Mouse (Mus musculus) granulocyte monocyte progenitor cell, adult 5-6 weeks (primary cell): ENCODE measurements around the gene Top2b. TPM values are rescaled to one million over a fixed set of nuclear protein-coding genes. Genes with fewer than 3 reads are reported as not detected.

Experiments
- total RNA-seq, 2 experiments: library from RNA; stranded (forward) in 1 of 2; stranded (reverse) in 1 of 2; fragments of 200-712, 200-1000 nt in 1 of 2; fragments of >200 nt in 1 of 2; fragmentation: Nextera tagmentation in 1 of 2; gene quantifications; 2 replicates each; pipeline ENCODE4 v1.2.3; 2014 to 2017

Top2b gene
- total RNA-seq, 2 experiments from 2014 or later, result 111 to 160 TPM

Other genes with a start within 250 kb of the Top2b start
- 26.1 and 31.9 TPM in 2 replicates for gene Ngly1, start 115.9 kb upstream of the Top2b start, total RNA-seq (2014; fragmentation: Nextera tagmentation)
- 18.0 and 45.4 TPM in 2 replicates for gene Ngly1, start 115.9 kb upstream of the Top2b start, total RNA-seq (2017)
- gene Oxsm, start 115.4 kb upstream of the Top2b start, total RNA-seq (2014; fragmentation: Nextera tagmentation), result 19.2 and 24.4 TPM in 2 replicates
- gene Oxsm, start 115.4 kb upstream of the Top2b start, total RNA-seq (2017), result 11.2 and 14.4 TPM in 2 replicates